Mouse (Mus musculus): ENCODE data around the gene 1110025L11Rik.
"Not testable (repeated sequence)": the region's sequence is repeated elsewhere in the genome, so short reads cannot be mapped to it uniquely, and the experiment has no call there.

Gene 1110025L11Rik

DNA sequence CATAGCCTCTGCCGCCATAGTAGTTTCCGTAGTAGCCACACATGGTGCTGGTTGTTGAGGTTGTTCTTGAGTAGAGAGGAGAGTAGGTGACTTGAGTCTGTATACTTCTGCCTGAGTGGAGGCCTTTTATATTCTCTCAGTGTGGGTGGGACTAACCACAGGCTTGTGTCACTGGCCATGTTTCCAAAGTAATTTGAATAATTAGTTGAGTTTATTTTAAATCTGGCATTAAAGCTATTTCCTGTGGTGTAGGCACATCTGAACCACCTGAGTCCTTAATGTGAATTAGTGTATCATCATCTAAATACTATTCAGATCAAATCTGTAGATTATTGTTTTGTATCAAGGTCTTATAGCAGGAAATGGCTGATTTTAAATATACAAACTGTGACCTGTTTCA, at the start of gene 1110025L11Rik:
1110025L11Rik (minus strand) TSS at position 101 of the 400 bp plus-strand sequence.
- DNase-seq (ENCODE audit: low spot score in 2 of 2): not testable (repeated sequence)

DNA sequence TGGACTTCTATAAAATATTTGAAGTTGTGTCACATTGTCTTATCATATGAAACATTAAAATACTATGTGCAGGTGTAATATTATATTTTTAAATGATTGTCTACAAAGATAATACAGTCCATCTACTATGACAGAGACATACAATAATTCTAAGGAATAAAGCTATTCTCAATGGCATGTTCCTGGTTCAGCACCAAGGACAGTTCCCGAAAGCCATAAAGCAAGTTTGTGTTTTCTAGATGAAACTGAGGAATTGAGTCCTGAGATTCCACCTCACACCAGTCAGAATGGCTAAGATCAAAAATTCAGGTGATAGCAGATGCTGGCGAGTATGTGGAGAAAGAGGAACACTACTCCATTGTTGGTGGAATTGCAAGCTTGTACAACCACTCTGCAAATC, 7.2 kb upstream of the 1110025L11Rik start:
- not testable (repeated sequence) for DNase-seq (ENCODE audit: low spot score in 2 of 2)

DNA sequence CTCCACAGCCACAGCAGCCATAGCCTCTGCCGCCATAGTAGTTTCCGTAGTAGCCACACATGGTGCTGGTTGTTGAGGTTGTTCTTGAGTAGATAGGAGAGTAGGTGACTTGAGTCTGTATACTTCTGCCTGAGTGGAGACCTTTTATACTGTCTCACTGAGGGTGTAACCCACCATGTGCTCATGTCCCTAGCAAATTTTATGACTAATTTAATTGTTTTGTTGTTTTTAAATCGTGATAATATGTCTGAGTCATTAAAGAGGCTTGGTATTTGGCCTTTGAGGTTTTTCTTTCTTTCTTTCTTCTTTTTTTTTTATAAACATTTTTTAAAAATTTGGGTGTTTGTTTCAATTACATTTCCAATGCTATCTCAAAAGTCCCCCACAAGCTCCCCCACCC, 16.0 kb downstream of the 1110025L11Rik start, which contains the start of gene Krtap6-5:
Krtap6-5 (minus strand) TSS at position 101 of the 400 bp plus-strand sequence.
- DNase-seq (ENCODE audit: low spot score in 2 of 2): no peak

DNA sequence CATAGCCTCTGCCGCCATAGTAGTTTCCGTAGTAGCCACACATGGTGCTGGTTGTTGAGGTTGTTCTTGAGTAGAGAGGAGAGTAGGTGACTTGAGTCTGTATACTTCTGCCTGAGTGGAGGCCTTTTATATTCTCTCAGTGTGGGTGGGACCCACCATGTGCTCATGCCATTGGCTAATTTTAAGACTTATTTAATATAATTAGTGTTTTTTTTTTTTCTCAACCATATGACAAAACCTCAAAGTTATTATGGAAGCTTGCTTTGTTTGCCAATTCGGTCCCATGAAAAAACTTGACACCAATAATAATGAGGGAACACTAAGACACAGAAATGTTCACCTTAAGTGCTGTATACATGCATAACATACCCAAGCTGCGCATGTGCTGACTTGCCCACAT, 22.4 kb downstream of the 1110025L11Rik start, which contains the start of gene Gm10228:
Gm10228 (minus strand) TSS at position 101 of the 400 bp plus-strand sequence.
- not testable (repeated sequence) for DNase-seq (ENCODE audit: low spot score in 2 of 2)

DNA sequence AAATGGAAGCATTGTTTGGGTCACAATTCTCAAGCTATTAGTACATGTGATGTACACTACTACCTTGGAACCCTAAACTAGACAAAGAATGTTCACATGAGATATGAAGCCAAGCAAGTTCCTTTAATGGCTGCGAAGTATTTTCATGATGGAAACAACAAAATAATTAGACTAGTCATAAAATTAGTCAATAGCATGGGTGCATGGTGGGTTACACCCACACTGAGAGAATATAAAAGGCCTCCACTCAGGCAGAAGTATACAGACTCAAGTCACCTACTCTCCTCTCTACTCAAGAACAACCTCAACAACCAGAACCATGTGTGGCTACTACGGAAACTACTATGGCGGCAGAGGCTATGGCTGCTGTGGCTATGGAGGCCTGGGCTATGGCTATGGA, 32.4 kb downstream of the 1110025L11Rik start, which contains the start of gene Krtap6-1:
Krtap6-1 (plus strand) TSS at position 301 of the 400 bp plus-strand sequence.
- not testable (repeated sequence) for DNase-seq (ENCODE audit: low spot score in 2 of 2)

DNA sequence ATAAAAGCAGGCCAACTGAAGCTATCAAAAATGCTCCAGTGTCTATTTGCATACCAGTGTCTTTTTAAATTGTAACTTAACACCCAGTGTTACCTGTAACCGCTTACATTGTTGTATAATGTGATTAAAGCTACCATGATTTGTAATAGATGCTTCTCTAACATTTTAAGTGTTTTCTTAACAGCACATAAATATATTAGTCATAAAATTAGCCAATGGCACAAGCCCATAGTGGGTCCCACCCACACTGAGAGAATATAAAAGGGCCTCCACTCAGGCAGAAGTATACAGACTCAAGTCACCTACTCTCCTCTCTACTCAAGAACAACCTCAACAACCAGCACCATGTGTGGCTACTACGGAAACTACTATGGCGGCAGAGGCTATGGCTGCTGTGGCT, 48.8 kb downstream of the 1110025L11Rik start, which contains the start of gene Gm10229:
Gm10229 (plus strand) TSS at position 301 of the 400 bp plus-strand sequence.
- DNase-seq (ENCODE audit: low spot score in 2 of 2): not testable (repeated sequence)

DNA sequence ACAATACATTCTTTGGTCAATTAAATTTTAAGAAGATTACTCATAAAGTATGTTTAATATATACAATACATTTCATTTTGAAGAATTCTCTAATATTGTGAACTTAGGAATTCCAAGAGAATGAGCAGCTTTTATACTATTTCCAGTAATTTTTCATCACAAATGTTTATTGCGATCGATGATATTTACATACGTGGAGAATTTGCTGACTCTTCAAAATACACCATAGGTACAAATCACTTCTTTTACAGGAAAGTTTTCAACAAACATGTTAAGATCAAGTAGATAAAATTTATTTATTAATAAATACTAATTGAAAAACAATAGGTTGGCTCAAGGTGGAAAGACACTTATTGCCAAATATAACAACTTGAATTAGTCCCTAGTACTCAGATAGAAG, 49.8 kb downstream of the 1110025L11Rik start:
- no peak for DNase-seq (ENCODE audit: low spot score in 2 of 2)

Measured in spleen, postnatal 36 days (tissue).